Mouse (Mus musculus): Measurements from ENCODE around the gene Gm2163. TPM values are rescaled to one million over a fixed set of nuclear protein-coding genes. Genes with fewer than 3 reads are reported as not detected.
"Not testable (repeated sequence)": the region's sequence is repeated elsewhere in the genome, so short reads cannot be mapped to it uniquely, and the experiment has no call there.

Gm2163 gene
- polyA plus RNA-seq (2015; fragmentation: Nextera tagmentation; extraction: Ambion mirVana), result 0.07 and 0.11 TPM in 2 replicates

DNA sequence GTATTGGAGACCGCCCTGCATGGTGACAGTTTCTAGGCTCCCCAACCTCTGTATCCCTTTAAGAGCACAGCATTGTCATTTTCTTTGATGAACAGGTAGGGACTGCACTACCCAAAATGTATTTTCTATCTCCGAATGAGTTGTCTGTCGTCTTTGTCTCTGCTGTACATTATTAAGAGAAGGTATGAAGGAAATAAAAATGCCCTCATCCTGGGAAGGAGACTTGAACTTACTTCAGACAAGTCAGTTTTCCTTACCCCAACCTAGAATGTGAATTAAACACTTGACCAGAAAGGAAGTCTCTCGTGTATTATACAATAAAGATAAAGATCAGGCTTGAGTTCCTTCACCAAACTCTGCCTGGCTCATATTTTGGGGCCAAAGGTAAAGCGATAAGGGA, at the start of gene Gm2163:
Gene Gm2163, plus strand, starts transcription at position 301 of the 400 bp plus-strand sequence.
- not testable (repeated sequence) for H3K4me3 ChIP-seq (replicated peaks); H3K9ac ChIP-seq; ATAC-seq (ENCODE audit: insufficient number of reproducible peaks, low FRiP score, low TSS enrichment, low read depth); H3K27me3 ChIP-seq; H3K27ac ChIP-seq (replicated peaks); H3K36me3 ChIP-seq; H3K4me2 ChIP-seq (replicated peaks); H3K4me1 ChIP-seq; H3K9me3 ChIP-seq (replicated peaks)
- no CpG with 5 or more reads among the region's 5 CpGs for WGBS

DNA sequence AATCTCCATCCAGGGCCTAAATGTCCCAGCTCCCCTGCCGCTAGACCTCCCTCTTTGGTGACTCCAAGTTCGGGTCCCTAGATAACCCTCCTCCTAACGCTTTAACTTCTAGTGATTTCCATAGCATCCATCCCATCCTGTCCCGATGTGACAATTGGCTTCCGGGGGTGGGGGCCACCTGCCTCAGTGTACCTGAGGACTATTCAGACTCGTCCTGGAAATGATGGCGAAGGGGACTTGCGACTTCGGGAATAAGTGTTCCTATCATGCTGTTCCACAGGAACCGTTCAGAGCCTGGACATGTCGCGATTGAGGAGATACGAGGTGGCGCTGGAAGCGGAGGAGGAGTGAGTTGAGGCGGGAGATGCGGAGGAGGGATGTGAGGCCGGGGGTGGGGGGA, 27.5 kb upstream of the Gm2163 start, which contains the start of gene Gm21586:
Gene Gm21586, plus strand, starts transcription at position 301 of the 400 bp plus-strand sequence.
- H3K36me3 ChIP-seq; H3K4me2 ChIP-seq (replicated peaks): not testable (repeated sequence)

DNA sequence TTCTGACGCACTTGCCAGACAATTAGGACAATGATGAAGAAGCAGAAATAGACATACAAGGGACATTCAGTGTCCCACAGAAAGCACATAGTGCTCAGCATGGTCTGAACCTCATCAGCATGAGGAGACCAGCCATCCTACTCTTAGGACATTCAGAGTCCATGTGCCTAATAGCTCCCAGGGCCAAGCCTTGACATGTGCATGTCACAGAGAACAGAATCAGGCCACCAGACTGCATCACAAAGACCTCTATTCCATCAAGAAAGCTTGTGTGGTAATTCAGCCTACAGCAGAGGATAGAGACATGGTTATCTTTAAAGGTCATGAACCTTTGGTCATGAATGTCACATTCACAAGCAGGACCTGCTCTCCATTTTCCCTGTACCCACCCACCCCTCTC, 61.5 kb downstream of the Gm2163 start, which contains the start of gene Fam205a2:
Gene Fam205a2, minus strand, starts transcription at position 101 of the 400 bp plus-strand sequence.
- ATAC-seq (ENCODE audit: insufficient number of reproducible peaks, low FRiP score, low TSS enrichment, low read depth); H3K27me3 ChIP-seq; H3K9ac ChIP-seq; H3K4me1 ChIP-seq; H3K9me3 ChIP-seq (replicated peaks); H3K27ac ChIP-seq (replicated peaks); H3K4me3 ChIP-seq (replicated peaks); H3K4me2 ChIP-seq (replicated peaks); H3K36me3 ChIP-seq: not testable (repeated sequence)
- WGBS, result no CpG with 5 or more reads among the region's 1 CpGs

More for the DNA sequence above, 27.5 kb upstream of the Gm2163 start, which contains the start of gene Gm21586:
- H3K4me3 ChIP-seq (replicated peaks); H3K27me3 ChIP-seq; H3K9ac ChIP-seq; H3K4me1 ChIP-seq; ATAC-seq (ENCODE audit: insufficient number of reproducible peaks, low FRiP score, low TSS enrichment, low read depth); H3K27ac ChIP-seq (replicated peaks); H3K9me3 ChIP-seq (replicated peaks): not testable (repeated sequence)
- WGBS, result no CpG with 5 or more reads among the region's 18 CpGs

DNA sequence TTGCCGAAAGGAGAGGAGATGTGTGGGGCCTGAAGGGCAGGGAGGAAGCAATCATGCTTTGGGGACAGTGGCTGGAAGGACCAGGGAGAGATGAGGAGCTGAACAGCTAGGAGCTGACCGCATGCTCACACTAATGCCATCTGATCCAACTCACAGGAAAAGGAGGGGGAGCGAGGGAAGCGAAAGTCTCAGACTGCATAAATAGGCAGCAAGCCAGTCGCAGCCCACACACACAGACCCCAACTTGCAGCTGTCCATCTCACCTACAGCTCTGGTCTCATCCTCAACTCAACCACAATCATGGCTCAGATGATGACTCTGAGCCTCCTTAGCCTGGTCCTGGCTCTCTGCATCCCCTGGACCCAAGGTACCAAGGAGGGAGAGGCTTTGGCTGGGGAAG, 145.3 kb downstream of the Gm2163 start, which contains the start of gene Gm10591:
Gene Gm10591, plus strand, starts transcription at position 301 of the 400 bp plus-strand sequence.
- not testable (repeated sequence) for H3K4me1 ChIP-seq; H3K36me3 ChIP-seq; H3K4me2 ChIP-seq (replicated peaks); H3K4me3 ChIP-seq (replicated peaks); H3K27ac ChIP-seq (replicated peaks); H3K9ac ChIP-seq; ATAC-seq (ENCODE audit: insufficient number of reproducible peaks, low FRiP score, low TSS enrichment, low read depth); H3K9me3 ChIP-seq (replicated peaks); H3K27me3 ChIP-seq
- WGBS, result no CpG with 5 or more reads among the region's 5 CpGs

DNA sequence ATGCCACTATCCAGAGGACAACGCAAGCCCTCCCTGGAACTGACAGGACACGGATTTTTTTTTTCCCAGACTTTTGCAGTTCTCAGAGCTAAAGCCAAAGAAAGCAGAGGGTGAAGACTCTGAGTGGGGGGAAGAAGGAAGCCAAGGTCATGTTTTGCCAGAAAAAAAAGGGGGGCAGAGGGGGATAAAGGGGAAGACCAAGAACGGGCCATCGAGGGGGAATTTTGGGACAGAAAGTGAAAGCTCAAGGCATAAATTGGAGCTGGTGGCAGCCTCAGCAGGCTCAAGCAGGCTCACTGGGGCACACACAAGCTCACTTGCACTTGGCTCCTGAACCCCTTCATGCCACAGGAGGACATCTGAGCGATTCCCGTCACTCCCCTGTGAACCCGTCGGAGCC, 162.9 kb downstream of the Gm2163 start, which contains the start of gene Gm2564:
Gene Gm2564, plus strand, starts transcription at position 301 of the 400 bp plus-strand sequence.
- not testable (repeated sequence) for H3K9ac ChIP-seq; H3K4me1 ChIP-seq; H3K27me3 ChIP-seq; H3K4me3 ChIP-seq (replicated peaks); H3K27ac ChIP-seq (replicated peaks); ATAC-seq (ENCODE audit: insufficient number of reproducible peaks, low FRiP score, low TSS enrichment, low read depth); H3K36me3 ChIP-seq; H3K9me3 ChIP-seq (replicated peaks); H3K4me2 ChIP-seq (replicated peaks)
- WGBS, result no CpG with 5 or more reads among the region's 8 CpGs

Other genes starting within 250 kb of the Gm2163 start
- gene Gm10600, start 226.1 kb upstream of the Gm2163 start, polyA plus RNA-seq (2015; fragmentation: Nextera tagmentation; extraction: Ambion mirVana), result not detected in 2 replicates
- gene Ccl21b, start 211.0 kb upstream of the Gm2163 start, polyA plus RNA-seq (2015; fragmentation: Nextera tagmentation; extraction: Ambion mirVana), result not detected in 2 replicates
- gene Gm21953, start 172.5 kb upstream of the Gm2163 start, polyA plus RNA-seq (2015; fragmentation: Nextera tagmentation; extraction: Ambion mirVana), result not detected in 2 replicates
- not detected in 2 replicates for gene Fam205a3, start 148.4 kb upstream of the Gm2163 start, polyA plus RNA-seq (2015; fragmentation: Nextera tagmentation; extraction: Ambion mirVana)
- gene Gm21586, start 27.4 kb upstream of the Gm2163 start, polyA plus RNA-seq (2015; fragmentation: Nextera tagmentation; extraction: Ambion mirVana), result not detected in 2 replicates
- gene Fam205a2, start 61.4 kb downstream of the Gm2163 start, polyA plus RNA-seq (2015; fragmentation: Nextera tagmentation; extraction: Ambion mirVana), result not detected in 2 replicates
- not detected in 2 replicates for gene Gm10591, start 145.4 kb downstream of the Gm2163 start, polyA plus RNA-seq (2015; fragmentation: Nextera tagmentation; extraction: Ambion mirVana)
- gene Gm2564, start 163.0 kb downstream of the Gm2163 start, polyA plus RNA-seq (2015; fragmentation: Nextera tagmentation; extraction: Ambion mirVana), result 0.50 TPM in 1 of 2 replicates, not detected in the other
- not detected in 2 replicates for gene Ccl27b, start 188.5 kb downstream of the Gm2163 start, polyA plus RNA-seq (2015; fragmentation: Nextera tagmentation; extraction: Ambion mirVana)
- 0.28 TPM in 1 of 2 replicates, not detected in the other for gene Il11ra2, start 195.1 kb downstream of the Gm2163 start, polyA plus RNA-seq (2015; fragmentation: Nextera tagmentation; extraction: Ambion mirVana)